Mouse (Mus musculus): Measurements from ENCODE around the gene Emx1. TPM values are rescaled to one million over a fixed set of nuclear protein-coding genes. Genes with fewer than 3 reads are reported as not detected.
"Not testable (repeated sequence)": the region's sequence is repeated elsewhere in the genome, so short reads cannot be mapped to it uniquely, and the experiment has no call there.

Emx1 gene
- not detected in 2 replicates for total RNA-seq (2017)

- ATAC-seq (replicated peaks in 1 of 2; ENCODE audit: insufficient read depth in 1 of 2, low FRiP score in 2 of 2, low TSS enrichment in 1 of 2, low read depth in 1 of 2, poor library complexity in 2 of 2, severe bottlenecking in 2 of 2) = no peak
Observed at GRCm38 (mm10) chr6:85187340-85188211, at the start of gene Emx1. TSS of gene Emx1 (plus strand) at chr6:85187438.

GRCm38 (mm10) chr6:85139534-85139933 lies 47.7 kb upstream of the Emx1 start:
- ATAC-seq (replicated peaks in 1 of 2; ENCODE audit: insufficient read depth in 1 of 2, low FRiP score in 2 of 2, low TSS enrichment in 1 of 2, low read depth in 1 of 2, poor library complexity in 2 of 2, severe bottlenecking in 2 of 2) = no peak

- ATAC-seq (replicated peaks in 1 of 2; ENCODE audit: insufficient read depth in 1 of 2, low FRiP score in 2 of 2, low TSS enrichment in 1 of 2, low read depth in 1 of 2, poor library complexity in 2 of 2, severe bottlenecking in 2 of 2) = peak; percentile 39 to 40; a peak in 3 of 4 replicates
Observed at GRCm38 (mm10) chr6:85141013-85141412, 46.2 kb upstream of the Emx1 start.

- no peak for ATAC-seq (replicated peaks in 1 of 2; ENCODE audit: insufficient read depth in 1 of 2, low FRiP score in 2 of 2, low TSS enrichment in 1 of 2, low read depth in 1 of 2, poor library complexity in 2 of 2, severe bottlenecking in 2 of 2)
Observed at GRCm38 (mm10) chr6:85144466-85144865, 42.8 kb upstream of the Emx1 start.

GRCm38 (mm10) chr6:85147636-85148035 lies 39.6 kb upstream of the Emx1 start:
- no peak for ATAC-seq (replicated peaks in 1 of 2; ENCODE audit: insufficient read depth in 1 of 2, low FRiP score in 2 of 2, low TSS enrichment in 1 of 2, low read depth in 1 of 2, poor library complexity in 2 of 2, severe bottlenecking in 2 of 2)

- ATAC-seq (replicated peaks in 1 of 2; ENCODE audit: insufficient read depth in 1 of 2, low FRiP score in 2 of 2, low TSS enrichment in 1 of 2, low read depth in 1 of 2, poor library complexity in 2 of 2, severe bottlenecking in 2 of 2) = no peak
Observed at GRCm38 (mm10) chr6:85150386-85150785, 36.9 kb upstream of the Emx1 start.

GRCm38 (mm10) chr6:85153970-85154540 lies 33.2 kb upstream of the Emx1 start:
- ATAC-seq (replicated peaks in 1 of 2; ENCODE audit: insufficient read depth in 1 of 2, low FRiP score in 2 of 2, low TSS enrichment in 1 of 2, low read depth in 1 of 2, poor library complexity in 2 of 2, severe bottlenecking in 2 of 2) = peak; percentile 81 to 91

- 0 out of 4 replicates have a peak, but pooled peaks of 1 of the 2 experiments have one; percentile 15 for ATAC-seq (replicated peaks in 1 of 2; ENCODE audit: insufficient read depth in 1 of 2, low FRiP score in 2 of 2, low TSS enrichment in 1 of 2, low read depth in 1 of 2, poor library complexity in 2 of 2, severe bottlenecking in 2 of 2)
Observed at GRCm38 (mm10) chr6:85154861-85155528, 32.2 kb upstream of the Emx1 start.

GRCm38 (mm10) chr6:85156551-85156950 lies 30.7 kb upstream of the Emx1 start:
- ATAC-seq (replicated peaks in 1 of 2; ENCODE audit: insufficient read depth in 1 of 2, low FRiP score in 2 of 2, low TSS enrichment in 1 of 2, low read depth in 1 of 2, poor library complexity in 2 of 2, severe bottlenecking in 2 of 2) = not testable (repeated sequence)

GRCm38 (mm10) chr6:85158040-85158804 lies 29.0 kb upstream of the Emx1 start:
- ATAC-seq (replicated peaks in 1 of 2; ENCODE audit: insufficient read depth in 1 of 2, low FRiP score in 2 of 2, low TSS enrichment in 1 of 2, low read depth in 1 of 2, poor library complexity in 2 of 2, severe bottlenecking in 2 of 2) = not testable (repeated sequence)

GRCm38 (mm10) chr6:85159092-85159760 lies 28.0 kb upstream of the Emx1 start:
- peak; percentile 44 to 56; a peak in 3 of 4 replicates for ATAC-seq (replicated peaks in 1 of 2; ENCODE audit: insufficient read depth in 1 of 2, low FRiP score in 2 of 2, low TSS enrichment in 1 of 2, low read depth in 1 of 2, poor library complexity in 2 of 2, severe bottlenecking in 2 of 2)

- peak; percentile 52 to 81; a peak in 3 of 4 replicates for ATAC-seq (replicated peaks in 1 of 2; ENCODE audit: insufficient read depth in 1 of 2, low FRiP score in 2 of 2, low TSS enrichment in 1 of 2, low read depth in 1 of 2, poor library complexity in 2 of 2, severe bottlenecking in 2 of 2)
Observed at GRCm38 (mm10) chr6:85160201-85160923, 26.9 kb upstream of the Emx1 start.

GRCm38 (mm10) chr6:85165440-85165921 lies 21.8 kb upstream of the Emx1 start:
- no peak for ATAC-seq (replicated peaks in 1 of 2; ENCODE audit: insufficient read depth in 1 of 2, low FRiP score in 2 of 2, low TSS enrichment in 1 of 2, low read depth in 1 of 2, poor library complexity in 2 of 2, severe bottlenecking in 2 of 2)

GRCm38 (mm10) chr6:85179569-85179968 lies 7.7 kb upstream of the Emx1 start:
- no peak for ATAC-seq (replicated peaks in 1 of 2; ENCODE audit: insufficient read depth in 1 of 2, low FRiP score in 2 of 2, low TSS enrichment in 1 of 2, low read depth in 1 of 2, poor library complexity in 2 of 2, severe bottlenecking in 2 of 2)

GRCm38 (mm10) chr6:85180036-85180435 lies 7.2 kb upstream of the Emx1 start:
- ATAC-seq (replicated peaks in 1 of 2; ENCODE audit: insufficient read depth in 1 of 2, low FRiP score in 2 of 2, low TSS enrichment in 1 of 2, low read depth in 1 of 2, poor library complexity in 2 of 2, severe bottlenecking in 2 of 2) = no peak

- ATAC-seq (replicated peaks in 1 of 2; ENCODE audit: insufficient read depth in 1 of 2, low FRiP score in 2 of 2, low TSS enrichment in 1 of 2, low read depth in 1 of 2, poor library complexity in 2 of 2, severe bottlenecking in 2 of 2) = no peak
Observed at GRCm38 (mm10) chr6:85183951-85184350, 3.3 kb upstream of the Emx1 start.

Measured in hematopoietic stem cell, adult 5-6 weeks (primary cell).